Mouse (Mus musculus) adrenal gland, postnatal 25 days (tissue): ENCODE measurements around the gene Fpr1. TPM values are rescaled to one million over a fixed set of nuclear protein-coding genes. Genes with fewer than 3 reads are reported as not detected.
"Not testable (repeated sequence)": the region's sequence is repeated elsewhere in the genome, so short reads cannot be mapped to it uniquely, and the experiment has no call there.

Source experiments
- DNase-seq: peaks from one replicate; pipeline ENCODE4 v3.0.0; 2021; ENCODE audit warnings: mixed read lengths
- long read RNA-seq: library from polyadenylated mRNA; stranded (forward); transcript quantifications from one replicate; pipeline ENCODE4 v2.0.0, GENCODE M21; 2021
- total RNA-seq: library from RNA; stranded (reverse); gene quantifications from 2 replicates; pipeline ENCODE4 v1.2.3, GENCODE M21; 2021

The Fpr1 gene
- total RNA-seq = 0.24 TPM in 1 of 2 replicates, not detected in the other
- long read RNA-seq = 0 reads

DNA sequence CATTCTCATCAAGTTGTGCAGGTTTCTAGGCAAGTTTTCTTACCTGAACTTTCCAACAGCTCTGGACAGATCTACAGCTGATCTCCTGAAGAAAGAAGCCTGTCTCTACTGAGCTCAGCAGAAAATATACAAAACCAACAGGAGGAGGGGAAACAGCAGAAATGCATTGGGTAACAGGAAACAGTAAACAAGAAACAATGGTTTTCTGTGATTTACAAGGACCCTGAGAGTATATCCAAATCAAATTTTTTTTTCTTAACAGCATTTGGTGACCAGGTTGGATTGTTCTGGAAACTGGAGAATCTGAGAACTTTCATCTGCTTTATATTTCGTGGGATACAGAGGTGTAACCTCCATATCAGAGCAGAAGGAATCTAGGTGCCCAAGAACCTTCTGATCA lies at the start of gene Fpr1:
Gene Fpr1 (minus strand): TSS at position 101 of the 400 bp plus-strand sequence.
- no peak for DNase-seq

- DNase-seq = no peak
Measured at GRCm38 (mm10) chr17:17917782-17918181, 34.0 kb upstream of the Fpr1 start.

GRCm38 (mm10) chr17:17917376-17917775 lies 33.6 kb upstream of the Fpr1 start:
- DNase-seq = no peak

DNA sequence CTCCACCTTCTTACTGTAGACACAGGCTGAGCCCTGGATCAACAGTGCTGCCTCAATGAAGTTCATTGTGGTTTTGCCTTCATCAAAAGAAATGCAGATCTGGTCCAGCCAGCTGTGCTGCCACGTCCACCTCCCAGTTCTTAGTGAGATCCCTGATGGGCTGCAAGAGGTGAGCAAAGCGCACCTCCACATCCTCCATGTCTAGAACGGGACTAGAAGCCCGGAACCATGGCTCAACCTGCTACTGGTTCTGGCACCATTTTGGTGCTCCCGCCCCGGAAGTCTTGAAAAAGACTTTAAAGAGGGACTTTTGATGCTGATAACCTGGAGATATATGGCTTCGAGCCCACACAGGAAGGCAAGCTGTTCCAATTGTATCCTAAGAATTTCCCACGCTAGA lies 28.9 kb upstream of the Fpr1 start:
- not testable (repeated sequence) for DNase-seq

- peak; percentile 86 for DNase-seq
Measured at GRCm38 (mm10) chr17:17909636-17910421, 26.1 kb upstream of the Fpr1 start.

DNA sequence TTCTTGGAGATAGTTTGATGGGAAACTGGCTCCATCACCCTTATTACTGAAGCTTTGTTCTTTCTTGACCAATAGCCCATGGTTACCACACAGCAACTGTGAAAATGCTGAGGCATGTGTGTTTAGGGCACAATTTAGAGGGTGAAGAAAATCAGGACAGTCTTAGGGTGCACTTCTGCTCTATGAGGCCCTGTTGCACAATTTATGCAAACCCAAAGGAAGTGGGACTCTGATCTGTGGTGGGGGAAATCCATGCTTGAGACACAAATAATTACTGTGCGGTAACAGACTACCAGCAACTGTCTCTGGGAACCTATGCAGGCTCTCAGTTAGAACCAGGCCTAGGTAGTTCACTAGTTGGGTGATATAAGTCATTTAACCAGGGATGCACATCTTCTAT lies 17.0 kb upstream of the Fpr1 start:
- DNase-seq = no peak

DNA sequence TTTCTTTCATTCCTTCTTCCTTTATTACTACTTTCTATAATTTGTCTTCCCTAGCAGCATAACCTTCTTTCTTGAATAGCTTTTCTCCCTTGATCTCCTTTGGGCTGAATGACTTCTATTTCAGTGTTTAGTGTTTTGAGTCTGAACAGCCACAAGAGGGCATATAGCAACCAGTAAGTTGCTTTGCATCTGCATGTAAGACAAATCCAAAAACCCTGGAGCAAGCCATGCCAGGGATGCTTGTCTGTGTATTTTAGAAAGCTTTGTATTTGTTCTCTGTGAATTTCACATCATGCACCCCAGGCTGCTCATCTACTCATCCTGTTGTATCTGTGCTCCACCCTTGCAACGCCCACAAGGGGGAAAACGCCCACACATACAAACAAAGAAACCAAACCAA lies 15.5 kb upstream of the Fpr1 start:
- no peak for DNase-seq

- DNase-seq = no peak
Measured at GRCm38 (mm10) chr17:17896039-17896438, 12.3 kb upstream of the Fpr1 start.

DNA sequence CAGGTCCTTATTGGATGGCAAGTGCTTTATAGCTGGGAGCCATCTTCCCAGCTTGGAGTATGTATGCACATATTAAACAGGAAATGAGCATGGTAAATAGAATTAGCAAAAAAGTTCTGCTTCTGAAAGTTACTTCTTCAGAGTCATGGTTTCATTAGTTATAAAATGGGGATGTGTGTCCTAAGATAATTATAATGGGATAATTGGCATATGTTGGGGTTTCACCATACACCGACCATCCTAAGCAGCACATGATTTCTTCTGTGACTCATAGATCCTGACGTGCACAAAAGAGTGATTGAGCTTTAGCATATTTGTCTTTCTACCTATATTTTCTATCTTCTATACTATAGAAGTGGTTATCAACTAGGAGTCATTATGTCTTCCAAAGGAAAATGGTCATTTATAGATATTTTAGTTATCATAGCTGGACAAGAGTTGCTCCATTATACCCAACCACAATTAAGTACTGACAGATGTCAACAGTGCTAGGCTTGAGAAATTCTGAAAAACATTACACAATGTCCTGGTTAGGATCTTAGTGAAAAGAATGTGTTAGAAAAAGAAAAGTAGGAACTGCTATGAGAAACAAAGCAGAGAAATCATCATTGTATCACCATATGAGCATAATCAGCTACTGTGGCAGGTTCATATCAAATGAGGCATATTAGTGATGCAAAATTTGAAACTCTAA lies 6.1 kb upstream of the Fpr1 start:
- DNase-seq = no peak

DNA sequence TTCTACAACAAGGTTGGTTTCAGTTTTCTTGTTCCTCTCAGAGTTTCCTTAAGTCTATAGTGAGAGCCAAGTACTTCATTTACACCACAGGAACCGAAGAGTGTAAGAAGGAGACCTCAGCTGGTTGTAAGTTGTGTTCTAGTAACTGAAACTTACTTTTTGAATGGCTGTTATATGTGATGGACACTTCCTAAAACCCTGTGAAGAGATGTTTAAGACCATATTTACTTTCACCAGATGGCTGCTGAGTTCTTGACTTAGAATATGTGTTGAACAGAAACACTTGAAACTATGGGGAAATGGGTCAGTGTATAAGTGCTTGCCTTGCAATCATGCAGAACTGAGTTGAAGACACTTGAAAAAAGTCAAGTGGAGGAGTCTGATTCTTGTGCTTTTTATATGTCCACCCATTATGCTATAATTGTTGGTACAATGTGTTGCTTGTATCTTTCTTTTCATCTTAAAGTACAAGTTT lies 4.1 kb upstream of the Fpr1 start, which contains the start of the genes Fpr2 and Fpr3:
Gene Fpr2 (plus strand): TSS at position 51 of the 475 bp plus-strand sequence.
Gene Fpr3 (plus strand): TSS at position 79 of the 475 bp plus-strand sequence.
- no peak for DNase-seq

DNA sequence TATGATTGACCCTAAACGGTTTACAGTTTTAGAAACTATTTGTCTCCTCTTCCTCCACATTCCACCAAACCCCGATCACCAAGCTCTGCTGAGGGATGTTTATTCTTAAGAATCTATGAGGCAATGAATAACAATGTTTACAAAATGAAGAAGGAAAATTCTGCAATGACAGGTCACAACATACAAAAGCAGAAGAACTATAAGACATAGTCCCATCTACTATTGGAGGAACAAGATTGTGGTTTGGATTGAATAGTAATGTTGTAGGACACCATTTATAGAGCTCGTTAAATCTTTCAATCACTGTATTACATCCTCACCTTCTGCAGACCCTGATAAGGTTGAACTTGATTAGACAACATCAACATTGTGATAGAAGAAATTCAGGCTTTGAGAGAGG lies 1.1 kb downstream of the Fpr1 start:
- DNase-seq = no peak

GRCm38 (mm10) chr17:17879347-17879746 lies 4.4 kb downstream of the Fpr1 start:
- no peak for DNase-seq

DNA sequence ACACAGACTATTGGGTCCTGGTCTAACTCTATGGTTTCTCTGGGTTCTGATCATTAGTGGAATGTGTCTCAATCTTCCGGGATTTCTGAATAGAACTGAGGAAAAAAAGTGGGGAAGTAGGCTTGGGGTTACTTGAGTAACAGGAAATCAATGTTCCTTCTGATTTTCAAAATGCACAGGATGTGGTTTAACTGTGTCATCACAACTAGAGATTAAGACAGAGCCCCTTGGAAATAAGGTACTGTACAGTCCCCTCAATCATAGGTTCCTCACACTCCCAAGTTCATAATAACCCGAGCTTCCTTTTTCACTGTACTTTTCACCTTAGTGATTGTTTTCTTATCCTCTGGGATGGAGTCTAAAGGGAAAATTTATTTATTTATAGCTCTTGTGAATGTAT lies 12.0 kb downstream of the Fpr1 start:
- DNase-seq = no peak

GRCm38 (mm10) chr17:17870892-17871550 lies 12.7 kb downstream of the Fpr1 start:
- DNase-seq = no peak

GRCm38 (mm10) chr17:17866801-17867469 lies 16.8 kb downstream of the Fpr1 start:
- DNase-seq = no peak

DNA sequence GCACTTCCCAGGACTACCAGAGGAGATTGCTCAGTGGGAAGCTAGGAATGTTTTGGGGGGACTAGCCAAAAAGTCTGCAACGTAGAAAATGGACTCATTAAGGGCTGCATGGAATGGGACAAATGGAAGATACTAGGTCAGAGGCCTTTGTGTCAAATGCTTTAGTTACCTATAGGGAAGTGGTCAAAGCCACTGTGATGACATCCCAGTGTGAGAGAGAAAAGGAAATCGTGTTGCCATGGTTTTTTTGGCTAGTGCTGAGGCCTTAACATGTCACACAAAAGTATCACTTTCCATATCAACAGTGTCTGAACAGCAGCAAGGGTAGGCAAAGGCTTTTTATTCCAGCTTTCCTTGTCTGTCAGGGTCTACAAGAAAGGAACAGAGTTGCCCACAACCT lies 18.6 kb downstream of the Fpr1 start:
- DNase-seq = no peak

- no peak for DNase-seq
Measured at GRCm38 (mm10) chr17:17862360-17862759, 21.4 kb downstream of the Fpr1 start.

- no peak for DNase-seq
Measured at GRCm38 (mm10) chr17:17860110-17860509, 23.6 kb downstream of the Fpr1 start.

GRCm38 (mm10) chr17:17857446-17857845 lies 26.3 kb downstream of the Fpr1 start:
- no peak for DNase-seq

DNA sequence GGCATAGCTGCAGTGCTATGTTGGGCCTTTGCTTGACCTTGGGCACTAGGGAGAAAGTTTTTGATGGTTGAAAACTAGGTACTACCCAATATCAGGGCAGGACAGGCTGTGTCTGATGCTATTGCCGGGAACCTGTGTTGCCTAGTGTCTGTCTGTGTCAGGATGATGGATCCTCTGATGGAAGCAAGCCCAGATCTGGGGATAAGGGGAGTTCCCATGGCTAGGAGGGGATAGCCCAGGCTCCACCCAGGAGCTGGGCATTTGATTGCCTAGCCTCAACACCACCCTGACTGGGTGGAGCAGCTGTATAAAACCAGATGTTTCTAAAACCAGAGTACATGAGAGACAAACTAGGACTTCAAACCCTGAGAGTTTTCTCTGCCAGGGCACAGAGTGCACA lies 27.1 kb downstream of the Fpr1 start:
- no peak for DNase-seq

- DNase-seq = no peak
Measured at GRCm38 (mm10) chr17:17855064-17855838, 28.5 kb downstream of the Fpr1 start, which contains the start of gene Has1. Gene Has1 (minus strand): TSS chr17:17855205.
